Mouse (Mus musculus): ENCODE measurements around the gene Uqcr10. TPM values are rescaled to one million over a fixed set of nuclear protein-coding genes. Genes with fewer than 3 reads are reported as not detected.
A peak's percentile ranks its signal among the peaks of the same experiment; 100 is the strongest.

The Uqcr10 gene
- total and polyA plus RNA-seq, 3 experiments, result 598 to 1,416 TPM; not detected in 1

DNA sequence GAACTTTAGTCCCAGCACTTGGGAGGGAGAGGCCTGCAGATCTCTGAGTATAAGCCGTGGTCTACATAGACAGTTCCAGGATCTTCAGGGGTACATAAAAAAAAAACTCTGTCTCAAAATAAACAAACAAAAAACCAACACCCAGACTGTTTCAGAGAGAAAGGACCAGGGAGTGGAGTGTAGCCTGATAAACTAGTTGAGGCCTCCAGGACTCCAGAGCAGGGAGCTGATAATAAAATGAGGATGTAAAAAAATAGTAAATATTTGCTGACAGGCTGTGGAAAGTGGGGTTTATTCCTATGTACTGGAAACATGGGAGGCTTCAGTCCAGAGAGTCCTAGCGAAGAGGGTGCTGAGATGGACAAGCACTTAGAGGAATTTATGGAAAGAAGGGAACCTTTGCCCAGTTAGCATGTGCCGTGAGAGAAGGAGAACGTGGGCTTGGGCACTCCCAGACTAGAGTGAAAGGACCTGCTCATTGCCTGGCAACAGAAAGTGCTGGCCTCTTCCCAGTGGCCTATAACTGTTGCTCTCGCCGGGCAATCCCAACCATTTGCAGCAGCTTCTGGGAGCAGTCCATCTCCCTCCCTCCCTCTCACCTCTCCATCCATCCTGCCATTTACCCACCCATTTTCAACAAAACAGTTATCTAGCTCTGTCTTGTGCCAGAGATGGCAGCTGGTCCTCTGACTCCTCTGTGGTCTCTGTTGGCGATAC, 43.7 kb downstream of the Uqcr10 start (continued):
- TF ChIP-seq TCF12 (IDR thresholded peaks at IDR 0.05; ENCODE audit: low read depth, low read length) (0 out of 2 replicates have a peak, but pooled peaks have one; percentile 45), CHD2 (IDR thresholded peaks at IDR 0.05; ENCODE audit: low read length) (no peak; the same call in 1 of the 2 replicates), POLR2AphosphoS2 (IDR thresholded peaks at IDR 0.05; ENCODE audit: low read length) (0 out of 2 replicates have a peak, but pooled peaks have one; percentile 17)

- Histone ChIP-seq H3K9me3 (replicated peaks; ENCODE audit: insufficient read depth, low read length) (no peaks in the 10 kb centered on the region), H3K4me1 (ENCODE audit: control insufficient read depth in 1 of 2, insufficient read depth in 2 of 2, low read length in 2 of 2) (peaks cover 20 to 25% of the 10 kb centered on the region in 2 experiments), H3K27ac (ENCODE audit: control insufficient read depth, low read depth, low read length) (peak overlapping the region; percentile 64), H3K36me3 (ENCODE audit: control insufficient read depth in 1 of 2, insufficient read depth in 2 of 2, low read length in 2 of 2) (peaks cover 10 to 29% of the 10 kb centered on the region in 2 experiments), H3K27me3 (ENCODE audit: control insufficient read depth in 1 of 2, insufficient read depth in 2 of 2, low read length in 2 of 2) (no peaks in the 10 kb centered on the region), H3K79me2 (ENCODE audit: control insufficient read depth, insufficient read depth, low read length, poor library complexity) (no peaks in the 10 kb centered on the region), H3K4me3 (ENCODE audit: control insufficient read depth in 1 of 2, insufficient read depth in 1 of 2, low read depth in 2 of 2, low read length in 2 of 2) (no peak overlapping the region), H3K9ac (ENCODE audit: control insufficient read depth, low read depth, low read length, poor library complexity, severe bottlenecking) (no peak overlapping the region)
- DNase-seq (ENCODE audit: low read depth, low spot score), result peak; percentile 91
- TF ChIP-seq GATA1 (IDR thresholded peaks at IDR 0.05; ENCODE audit: low read depth, low read length) (peak; percentile 90), MAX (IDR thresholded peaks at IDR 0.05; ENCODE audit: low read length) (peak; percentile 64; the same call in 1 of the 2 replicates), ETS1 (IDR thresholded peaks at IDR 0.05; ENCODE audit: low read depth, low read length) (peak; percentile 93), KAT2A (conservative IDR thresholded peaks at IDR 0.05; ENCODE audit: low read depth, low read length) (no peak), MAZ (IDR thresholded peaks at IDR 0.05; ENCODE audit: low read depth, low read length) (no peak), SMC3 (IDR thresholded peaks at IDR 0.05; ENCODE audit: low read depth, low read length) (no peak), NELFE (IDR thresholded peaks at IDR 0.05; ENCODE audit: low read depth, low read length) (no peak), ZKSCAN1 (IDR thresholded peaks at IDR 0.05; ENCODE audit: low read depth, low read length) (no peak), HCFC1 (IDR thresholded peaks at IDR 0.05; ENCODE audit: low read depth, low read length) (peak; percentile 28; the same call in 1 of the 2 replicates), MYC (IDR thresholded peaks at IDR 0.05; ENCODE audit: low read depth, low read length) (peak; percentile 32; the same call in 1 of the 2 replicates), JUND (IDR thresholded peaks at IDR 0.05; ENCODE audit: low read depth, low read length) (peak; percentile 66; the same call in 1 of the 2 replicates), RCOR1 (IDR thresholded peaks at IDR 0.05; ENCODE audit: low read depth, low read length) (peak; percentile 56; the same call in 1 of the 2 replicates), TAL1 (IDR thresholded peaks at IDR 0.05; ENCODE audit: low read length) (peak; percentile 77), SIN3A (IDR thresholded peaks at IDR 0.05; ENCODE audit: low read length) (peak; percentile 94), CHD2 (IDR thresholded peaks at IDR 0.05; ENCODE audit: low read length) (no peak), TBP (IDR thresholded peaks at IDR 0.05; ENCODE audit: low read depth, low read length) (peak; percentile 51; the same call in 1 of the 2 replicates), GABPA (IDR thresholded peaks at IDR 0.05; ENCODE audit: low read depth, low read length) (no peak), RAD21 (IDR thresholded peaks at IDR 0.05; ENCODE audit: low read depth, low read length) (no peak), ZMIZ1 (IDR thresholded peaks at IDR 0.05; ENCODE audit: low read depth, low read length) (no peak), E2F4 (IDR thresholded peaks at IDR 0.05; ENCODE audit: borderline replicate concordance, low read depth, low read length) (no peak), EP300 (IDR thresholded peaks at IDR 0.05; ENCODE audit: low read depth in 1 of 2, low read length in 2 of 2) (peak; percentile 88), USF2 (IDR thresholded peaks at IDR 0.05; ENCODE audit: borderline replicate concordance in 1 of 2, insufficient read depth in 1 of 2, low read depth in 1 of 2, low read length in 2 of 2) (no peak), POLR2AphosphoS5 (IDR thresholded peaks at IDR 0.05; ENCODE audit: borderline replicate concordance, low read depth, low read length) (no peak), ZC3H11A (IDR thresholded peaks at IDR 0.05; ENCODE audit: low read depth, low read length) (no peak), MEF2A (IDR thresholded peaks at IDR 0.05; ENCODE audit: extremely low read depth, insufficient replicate concordance, low read depth, low read length, poor library complexity, severe bottlenecking) (no peak), MXI1 (IDR thresholded peaks at IDR 0.05; ENCODE audit: low read depth, low read length) (peak; percentile 84), ZNF384 (IDR thresholded peaks at IDR 0.05; ENCODE audit: low read depth, low read length) (no peak), POLR2A (IDR thresholded peaks at IDR 0.05; ENCODE audit: control insufficient read depth in 1 of 2, insufficient read depth in 1 of 2, low read depth in 1 of 2, low read length in 2 of 2, poor library complexity in 1 of 2) (no peak), MYB (IDR thresholded peaks at IDR 0.05; ENCODE audit: low read depth, low read length) (peak; percentile 65), CHD1 (IDR thresholded peaks at IDR 0.05; ENCODE audit: low read depth, low read length) (no peak), NRF1 (IDR thresholded peaks at IDR 0.05; ENCODE audit: insufficient read depth, low read depth, low read length, poor library complexity, severe bottlenecking) (no peak), MAFK (IDR thresholded peaks at IDR 0.05; ENCODE audit: borderline replicate concordance, low read depth, low read length) (0 out of 2 replicates have a peak, but pooled peaks have one; percentile 37)
Observed at GRCm38 (mm10) chr11:4659818-4660217, 44.3 kb downstream of the Uqcr10 start.
